Mouse (Mus musculus): ENCODE data around the gene Zfp653. TPM values are rescaled to one million over a fixed set of nuclear protein-coding genes. Genes with fewer than 3 reads are reported as not detected.

The Zfp653 gene
- polyA plus RNA-seq, 1 experiment, result 13.2 TPM

GRCm38 (mm10) chr9:22011055-22011454 is 60.1 kb downstream of the Zfp653 start:
- TF ChIP-seq POLR2A (IDR thresholded peaks at IDR 0.05; ENCODE audit: low read depth, low read length) (no peak), CTCF (IDR thresholded peaks at IDR 0.05; ENCODE audit: extremely low read depth, insufficient read length, insufficient replicate concordance, low read depth, low read length) (no peak)
- H3K27ac ChIP-seq (ENCODE audit: insufficient read depth, low read depth, low read length), result no peak overlapping the region
- peaks cover 72% of the 10 kb centered on the region for H3K36me3 ChIP-seq (ENCODE audit: control insufficient read depth, insufficient read depth, low read length)
- 77% methylated on average over 5 of the region's 5 CpGs for WGBS
- H3K4me1 ChIP-seq (ENCODE audit: control insufficient read depth, insufficient read depth, insufficient read length, low read length), result no peaks in the 10 kb centered on the region
- H3K4me3 ChIP-seq (ENCODE audit: low read depth, low read length), result no peak overlapping the region
- no peaks in the 10 kb centered on the region for H3K27me3 ChIP-seq (ENCODE audit: control insufficient read depth, insufficient read depth, low read length)

Other genes with a start within 250 kb of the Zfp653 start
- gene Angptl8, start 235.9 kb downstream of the Zfp653 start, polyA plus RNA-seq (2012; rRNA removed), result 10.2 and 12.3 TPM in 2 replicates
- gene Dock6, start 218.7 kb downstream of the Zfp653 start, polyA plus RNA-seq (2012; rRNA removed), result 36.4 and 73.5 TPM in 2 replicates
- gene Rab3d, start 153.2 kb downstream of the Zfp653 start, polyA plus RNA-seq (2012; rRNA removed), result 48.9 and 86.7 TPM in 2 replicates
- gene Ccdc159, start 143.9 kb downstream of the Zfp653 start, polyA plus RNA-seq (2012; rRNA removed), result 0.71 and 1.2 TPM in 2 replicates
- gene Tmem205, start 143.8 kb downstream of the Zfp653 start, polyA plus RNA-seq (2012; rRNA removed), result 81.5 and 113 TPM in 2 replicates
- gene Plppr2, start 134.3 kb downstream of the Zfp653 start, polyA plus RNA-seq (2012; rRNA removed), result 5.2 and 5.5 TPM in 2 replicates
- 4.7 and 7.1 TPM in 2 replicates for gene Swsap1, start 115.6 kb downstream of the Zfp653 start, polyA plus RNA-seq (2012; rRNA removed)
- 0.95 and 2.4 TPM in 2 replicates for gene Epor, start 107.9 kb downstream of the Zfp653 start, polyA plus RNA-seq (2012; rRNA removed)
- gene Rgl3, start 81.9 kb downstream of the Zfp653 start, polyA plus RNA-seq (2012; rRNA removed), result 3.4 and 3.8 TPM in 2 replicates
- 0.05 TPM in 1 of 2 replicates, not detected in the other for gene Ccdc151, start 68.7 kb downstream of the Zfp653 start, polyA plus RNA-seq (2012; rRNA removed)
- 82.7 and 169 TPM in 2 replicates for gene Prkcsh, start 68.6 kb downstream of the Zfp653 start, polyA plus RNA-seq (2012; rRNA removed)
- 0.20 and 0.34 TPM in 2 replicates for gene Elavl3, start 19.4 kb downstream of the Zfp653 start, polyA plus RNA-seq (2012; rRNA removed)
- not detected in 2 replicates for gene Gm49318, start 117 bp downstream of the Zfp653 start, polyA plus RNA-seq (2012; rRNA removed)
- 26.8 and 35.7 TPM in 2 replicates for gene Ecsit, start 14.1 kb upstream of the Zfp653 start, polyA plus RNA-seq (2012; rRNA removed)
- 166 and 227 TPM in 2 replicates for gene Cnn1, start 27.8 kb upstream of the Zfp653 start, polyA plus RNA-seq (2012; rRNA removed)
- gene Elof1, start 45.8 kb upstream of the Zfp653 start, polyA plus RNA-seq (2012; rRNA removed), result 108 and 120 TPM in 2 replicates
- 128 and 203 TPM in 2 replicates for gene Acp5, start 64.3 kb upstream of the Zfp653 start, polyA plus RNA-seq (2012; rRNA removed)
- 35.4 and 43.1 TPM in 2 replicates for gene Pigyl, start 85.5 kb upstream of the Zfp653 start, polyA plus RNA-seq (2012; rRNA removed)
- gene Zfp872, start 116.7 kb upstream of the Zfp653 start, polyA plus RNA-seq (2012; rRNA removed), result not detected in 2 replicates
- gene Zfp809, start 154.3 kb upstream of the Zfp653 start, polyA plus RNA-seq (2012; rRNA removed), result 4.3 and 8.9 TPM in 2 replicates
- gene Zfp599, start 188.5 kb upstream of the Zfp653 start, polyA plus RNA-seq (2012; rRNA removed), result 0.13 and 0.16 TPM in 2 replicates
- gene Zfp810, start 236.3 kb upstream of the Zfp653 start, polyA plus RNA-seq (2012; rRNA removed), result 1.7 and 2.6 TPM in 2 replicates

Measured in small intestine, adult 2 months (tissue).